Mouse (Mus musculus): ENCODE data around the gene Fut8. TPM values are rescaled to one million over a fixed set of nuclear protein-coding genes. Genes with fewer than 3 reads are reported as not detected.

Fut8 gene
- polyA plus RNA-seq, 1 experiment, result 13.8 TPM

DNA sequence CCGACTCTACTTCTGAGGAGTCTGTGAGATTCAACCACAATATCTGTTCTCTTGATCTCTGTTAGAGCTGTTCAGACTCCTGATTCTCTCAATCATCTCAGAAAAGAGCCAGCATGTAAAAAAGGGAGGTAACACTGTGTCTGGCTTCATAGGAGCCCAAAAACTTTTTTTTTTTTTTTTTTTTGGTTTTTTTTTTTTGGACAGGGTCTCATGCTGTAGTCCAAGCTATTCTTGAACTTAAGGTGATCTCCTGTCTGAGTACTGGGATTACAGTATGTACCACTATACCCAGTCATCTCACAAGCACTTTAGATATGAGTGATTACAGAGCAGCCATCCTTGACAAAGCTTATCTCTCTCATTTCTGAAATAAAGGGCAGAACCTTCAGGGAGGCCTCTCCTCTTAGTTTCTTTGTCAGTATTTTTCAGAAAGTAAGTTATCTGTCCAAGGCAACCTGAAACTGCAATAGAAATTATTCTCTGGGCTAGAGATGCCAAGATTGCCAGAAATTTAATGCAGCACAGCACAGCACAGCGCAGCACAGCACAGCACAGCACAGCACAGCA, 41.3 kb upstream of the Fut8 start:
- Histone ChIP-seq H3K4me1 (ENCODE audit: control insufficient read depth, insufficient read depth, low read length) (peaks cover 4% of the 10 kb centered on the region), H3K27ac (ENCODE audit: control insufficient read depth, insufficient read depth, low read depth, low read length, poor library complexity) (no peak overlapping the region), H3K4me3 (replicated peaks; ENCODE audit: control insufficient read depth, low read depth, low read length) (no peak overlapping the region)
- WGBS, result 82% methylated on average over 2 of the region's 2 CpGs
- TF ChIP-seq POLR2A (IDR thresholded peaks at IDR 0.05; ENCODE audit: borderline replicate concordance, control insufficient read depth, low read depth, low read length) (no peak), CTCF (IDR thresholded peaks at IDR 0.05; ENCODE audit: control insufficient read depth, insufficient read depth, low read length) (no peak)

DNA sequence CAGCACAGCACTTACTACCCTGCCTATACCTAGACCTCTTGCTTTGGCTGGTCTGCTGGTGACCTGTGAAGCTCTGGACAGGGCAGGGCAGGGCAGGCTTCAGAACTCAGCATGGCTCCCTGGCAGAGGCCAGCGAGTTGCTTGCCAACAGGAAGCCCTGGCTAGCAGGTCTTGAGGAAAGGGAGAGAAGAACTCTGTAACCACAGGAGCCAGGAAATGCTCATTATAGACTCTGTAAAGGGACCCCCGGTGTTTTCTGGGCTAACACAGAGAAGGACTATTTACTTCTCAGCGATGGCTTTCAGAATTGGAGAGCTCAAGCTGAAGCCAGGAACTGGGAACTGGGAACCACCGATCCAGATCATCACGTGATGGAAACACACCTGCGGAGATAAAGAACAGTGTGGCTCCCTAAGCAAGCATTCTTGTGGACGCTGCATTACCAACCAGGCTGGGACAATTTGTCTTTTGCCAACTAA, 40.8 kb upstream of the Fut8 start:
- peaks cover 4% of the 10 kb centered on the region for H3K4me1 ChIP-seq (ENCODE audit: control insufficient read depth, insufficient read depth, low read length)
- WGBS, result 17% methylated on average over 7 of the region's 7 CpGs
- H3K4me3 ChIP-seq (replicated peaks; ENCODE audit: control insufficient read depth, low read depth, low read length), result no peak overlapping the region
- H3K27ac ChIP-seq (ENCODE audit: control insufficient read depth, insufficient read depth, low read depth, low read length, poor library complexity), result no peak overlapping the region
- TF ChIP-seq CTCF (IDR thresholded peaks at IDR 0.05; ENCODE audit: control insufficient read depth, insufficient read depth, low read length) (no peak), POLR2A (IDR thresholded peaks at IDR 0.05; ENCODE audit: borderline replicate concordance, control insufficient read depth, low read depth, low read length) (no peak)

DNA sequence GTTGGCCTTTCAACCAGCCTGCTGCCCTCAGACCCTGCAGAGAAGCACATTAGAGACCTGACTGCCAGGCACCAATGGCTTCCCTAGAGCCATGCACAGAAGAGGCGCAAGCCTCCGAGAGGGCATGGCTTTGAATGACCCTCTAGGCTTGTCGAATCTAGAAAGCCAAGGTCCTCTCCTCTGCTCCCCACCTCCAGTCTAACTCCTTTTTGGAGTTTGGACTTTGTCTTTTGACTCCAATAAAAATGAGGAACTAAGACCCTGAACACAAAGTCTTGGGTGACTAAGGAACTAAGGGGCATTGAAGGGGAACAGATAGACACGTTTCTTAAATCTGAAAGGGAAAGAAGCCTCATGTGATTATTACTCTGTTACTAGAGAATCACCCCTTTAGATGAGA, 39.7 kb upstream of the Fut8 start:
- H3K4me1 ChIP-seq (ENCODE audit: control insufficient read depth, insufficient read depth, low read length), result peaks cover 4% of the 10 kb centered on the region
- 42% methylated on average over 4 of the region's 4 CpGs for WGBS
- no peak overlapping the region for H3K4me3 ChIP-seq (replicated peaks; ENCODE audit: control insufficient read depth, low read depth, low read length)
- H3K27ac ChIP-seq (ENCODE audit: control insufficient read depth, insufficient read depth, low read depth, low read length, poor library complexity), result peak overlapping the region; percentile 27; the same call in 1 of the 2 replicates
- TF ChIP-seq CTCF (IDR thresholded peaks at IDR 0.05; ENCODE audit: control insufficient read depth, insufficient read depth, low read length) (no peak), POLR2A (IDR thresholded peaks at IDR 0.05; ENCODE audit: borderline replicate concordance, control insufficient read depth, low read depth, low read length) (no peak)

DNA sequence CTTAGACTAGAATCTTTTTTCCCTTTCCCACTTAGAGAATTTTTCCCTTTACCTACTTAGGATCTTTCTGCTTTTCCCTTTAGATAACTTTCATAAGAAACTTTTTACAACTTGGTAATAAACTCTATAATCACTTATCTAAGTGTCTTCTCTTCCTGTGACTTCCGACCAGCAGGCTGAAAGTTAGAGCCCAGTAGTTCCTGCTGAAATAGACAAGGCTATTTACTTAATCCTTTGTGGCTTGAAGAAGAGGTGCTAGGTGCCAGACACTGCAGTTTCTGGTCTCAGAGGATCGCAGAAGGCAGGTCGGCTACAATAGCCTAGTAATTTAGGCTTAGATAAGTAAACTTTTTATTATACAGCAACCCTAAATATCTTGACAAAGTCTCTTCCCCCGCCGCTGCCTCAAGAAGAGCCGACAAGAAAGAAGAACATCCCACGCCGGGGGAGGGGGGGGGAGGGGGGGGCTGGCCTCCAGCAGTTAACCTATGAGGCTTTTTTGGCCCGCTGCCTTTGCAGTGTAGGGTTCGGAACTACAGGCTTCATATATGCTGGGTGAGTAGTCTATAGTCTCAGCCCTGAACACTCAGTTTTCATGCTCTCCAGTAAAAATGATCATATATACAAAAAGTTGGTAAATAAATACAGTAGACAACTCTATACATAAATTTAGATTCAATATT, 36.3 kb upstream of the Fut8 start:
- H3K4me3 ChIP-seq (replicated peaks; ENCODE audit: control insufficient read depth, low read depth, low read length), result no peak overlapping the region
- TF ChIP-seq CTCF (IDR thresholded peaks at IDR 0.05; ENCODE audit: control insufficient read depth, insufficient read depth, low read length), result no peak
- TF ChIP-seq POLR2A (IDR thresholded peaks at IDR 0.05; ENCODE audit: borderline replicate concordance, control insufficient read depth, low read depth, low read length), result no peak
- H3K27ac ChIP-seq (ENCODE audit: control insufficient read depth, insufficient read depth, low read depth, low read length, poor library complexity), result no peak overlapping the region
- WGBS, result 28% methylated on average over 10 of the region's 10 CpGs
- peaks cover 4% of the 10 kb centered on the region for H3K4me1 ChIP-seq (ENCODE audit: control insufficient read depth, insufficient read depth, low read length)

DNA sequence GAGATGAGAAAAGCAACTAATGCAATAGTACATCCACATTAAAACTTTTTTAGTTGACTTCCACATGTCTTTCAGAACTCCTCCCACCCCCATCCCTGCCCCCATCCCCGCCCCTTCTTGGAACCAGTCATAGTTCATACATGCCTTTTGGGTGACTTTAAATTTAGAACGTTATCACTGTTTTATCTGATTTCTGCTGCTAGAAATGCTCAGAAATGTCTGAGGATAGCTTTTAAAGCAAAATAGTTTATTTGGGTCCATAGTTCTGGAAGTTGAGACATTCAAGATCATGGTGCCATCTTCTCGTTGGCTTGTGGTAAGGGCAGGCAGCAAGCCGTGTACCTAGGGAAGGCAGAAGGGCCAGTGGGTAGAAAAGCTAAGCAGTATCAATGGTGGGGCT, 34.8 kb upstream of the Fut8 start:
- TF ChIP-seq POLR2A (IDR thresholded peaks at IDR 0.05; ENCODE audit: borderline replicate concordance, control insufficient read depth, low read depth, low read length) (no peak), CTCF (IDR thresholded peaks at IDR 0.05; ENCODE audit: control insufficient read depth, insufficient read depth, low read length) (no peak)
- Histone ChIP-seq H3K4me3 (replicated peaks; ENCODE audit: control insufficient read depth, low read depth, low read length) (no peak overlapping the region), H3K4me1 (ENCODE audit: control insufficient read depth, insufficient read depth, low read length) (peaks cover 1% of the 10 kb centered on the region), H3K27ac (ENCODE audit: control insufficient read depth, insufficient read depth, low read depth, low read length, poor library complexity) (no peak overlapping the region)
- 82% methylated on average over 4 of the region's 4 CpGs for WGBS

DNA sequence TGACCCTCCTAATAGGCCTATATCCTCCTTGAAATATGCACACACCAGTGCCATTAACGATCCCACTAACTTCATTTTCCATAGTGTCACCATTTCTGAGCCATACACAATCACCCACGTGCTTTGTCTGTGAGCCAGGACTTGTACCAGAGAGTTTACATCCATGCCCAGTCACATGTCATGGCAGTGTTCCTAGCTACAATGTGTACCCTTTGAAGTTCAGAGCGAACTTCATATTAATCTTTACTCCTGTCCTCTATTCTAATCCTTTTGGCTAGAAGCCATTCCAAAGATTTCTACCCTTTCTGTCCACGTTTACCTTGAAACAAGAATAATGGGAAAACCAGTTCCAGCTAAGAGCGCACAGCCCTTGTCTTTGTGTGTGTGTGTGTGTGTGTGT, 31.1 kb upstream of the Fut8 start:
- Histone ChIP-seq H3K4me3 (replicated peaks; ENCODE audit: control insufficient read depth, low read depth, low read length) (no peak overlapping the region), H3K27ac (ENCODE audit: control insufficient read depth, insufficient read depth, low read depth, low read length, poor library complexity) (no peak overlapping the region), H3K4me1 (ENCODE audit: control insufficient read depth, insufficient read depth, low read length) (no peaks in the 10 kb centered on the region; the same call in 1 of the 2 replicates)
- no peak for TF ChIP-seq CTCF (IDR thresholded peaks at IDR 0.05; ENCODE audit: control insufficient read depth, insufficient read depth, low read length)
- no peak for TF ChIP-seq POLR2A (IDR thresholded peaks at IDR 0.05; ENCODE audit: borderline replicate concordance, control insufficient read depth, low read depth, low read length)
- 88% methylated on average over 5 of the region's 5 CpGs for WGBS

DNA sequence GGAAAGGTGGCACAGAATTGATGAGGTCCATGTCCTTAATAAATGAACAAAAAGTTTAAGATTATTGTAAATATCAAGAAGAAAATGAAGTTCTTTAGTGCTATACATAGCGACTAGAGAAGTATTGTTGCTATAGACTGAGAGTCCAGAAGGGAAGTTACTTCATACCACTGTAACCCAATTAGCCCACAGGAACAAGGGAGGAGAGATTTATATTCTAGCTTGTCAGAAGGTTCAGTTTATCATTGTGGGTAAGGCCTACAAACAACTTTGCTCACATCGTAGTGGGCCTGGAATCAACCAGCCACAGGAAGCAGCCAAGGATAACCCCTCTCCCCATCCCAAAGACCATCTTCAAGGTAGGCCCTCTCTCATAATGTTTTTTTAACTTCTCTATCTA, 29.9 kb upstream of the Fut8 start:
- Histone ChIP-seq H3K27ac (ENCODE audit: control insufficient read depth, insufficient read depth, low read depth, low read length, poor library complexity) (no peak overlapping the region), H3K4me3 (replicated peaks; ENCODE audit: control insufficient read depth, low read depth, low read length) (no peak overlapping the region), H3K4me1 (ENCODE audit: control insufficient read depth, insufficient read depth, low read length) (no peaks in the 10 kb centered on the region; the same call in 1 of the 2 replicates)
- 15% methylated on average over 2 of the region's 2 CpGs for WGBS
- no peak for TF ChIP-seq CTCF (IDR thresholded peaks at IDR 0.05; ENCODE audit: control insufficient read depth, insufficient read depth, low read length)
- TF ChIP-seq POLR2A (IDR thresholded peaks at IDR 0.05; ENCODE audit: borderline replicate concordance, control insufficient read depth, low read depth, low read length), result no peak

DNA sequence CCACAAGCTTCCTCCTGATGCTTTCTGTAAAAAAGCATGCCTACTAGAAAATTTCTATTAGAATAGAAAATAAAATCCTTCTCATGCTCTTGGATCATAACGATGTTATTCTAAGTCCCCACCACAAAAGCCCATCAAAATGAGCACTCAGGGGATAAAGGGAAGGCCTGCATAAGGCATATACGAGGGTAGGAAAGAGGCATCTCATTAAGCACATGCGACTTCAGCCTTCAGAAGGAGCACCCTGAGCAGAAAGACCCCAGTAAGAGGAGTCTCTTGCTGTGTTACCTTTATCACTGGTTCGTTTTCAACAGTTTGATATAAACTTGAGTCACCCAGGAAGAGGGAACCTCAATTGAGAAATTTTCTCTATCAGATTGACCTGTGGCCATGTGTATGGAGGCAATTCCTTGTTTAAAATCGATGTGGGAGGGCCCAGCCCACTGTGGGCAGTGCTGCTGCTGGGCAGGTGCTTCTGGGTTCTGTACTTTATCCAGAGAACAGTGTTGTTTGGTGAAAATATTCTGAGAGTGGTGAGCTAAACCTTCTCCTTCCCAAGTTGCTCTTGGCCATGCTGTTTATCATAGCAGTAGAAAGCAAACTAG, 29.2 kb upstream of the Fut8 start:
- 38% methylated on average over 5 of the region's 5 CpGs for WGBS
- H3K4me1 ChIP-seq (ENCODE audit: control insufficient read depth, insufficient read depth, low read length), result no peaks in the 10 kb centered on the region; the same call in 1 of the 2 replicates
- no peak overlapping the region for H3K27ac ChIP-seq (ENCODE audit: control insufficient read depth, insufficient read depth, low read depth, low read length, poor library complexity)
- no peak overlapping the region for H3K4me3 ChIP-seq (replicated peaks; ENCODE audit: control insufficient read depth, low read depth, low read length)
- TF ChIP-seq POLR2A (IDR thresholded peaks at IDR 0.05; ENCODE audit: borderline replicate concordance, control insufficient read depth, low read depth, low read length) (no peak), CTCF (IDR thresholded peaks at IDR 0.05; ENCODE audit: control insufficient read depth, insufficient read depth, low read length) (no peak)

Data from bone marrow, adult 2 months (tissue).